Mouse (Mus musculus) E14TG2a.4 (cell line): ENCODE measurements around the gene Arhgap32.

ENCODE experiments used
- CTCF ChIP-seq: conservative IDR thresholded peaks from 2 replicates; pipeline ENCODE4 v1.5.1; 2014; ENCODE audit warnings: low read length
- NANOG ChIP-seq: IDR thresholded peaks from 2 replicates; pipeline ENCODE4 v1.6.1; 2014; ENCODE audit warnings: borderline replicate concordance, low read length, mixed read lengths

GRCm38 (mm10) chr9:32222184-32222583, 106.2 kb downstream of the Arhgap32 start:
- TF ChIP-seq CTCF (no peak), NANOG (no peak)
